Mouse (Mus musculus) thymus, adult 2 months (tissue): ENCODE data around the gene Smoc2. TPM values are rescaled to one million over a fixed set of nuclear protein-coding genes. Genes with fewer than 3 reads are reported as not detected.

ENCODE experiments used
- DNase-seq: peaks from one replicate; pipeline ENCODE4 v3.0.0; 2021
- H3K27ac ChIP-seq: fragments of 200-500 bp; 2 replicates; pipeline ENCODE4 v1.5.1; 2012; ENCODE audit warnings: low read length, control low read depth; ENCODE audit not compliant: control insufficient read depth, insufficient read depth
- H3K27me3 ChIP-seq: fragments of 200-500 bp; 2 replicates; pipeline ENCODE4 v1.6.1; 2012; ENCODE audit warnings: mild to moderate bottlenecking, low read length, moderate library complexity, mixed read lengths; ENCODE audit not compliant: control insufficient read depth, insufficient read depth
- H3K36me3 ChIP-seq: fragments of 200-500 bp; 2 replicates; pipeline ENCODE4 v1.6.1; 2012; ENCODE audit warnings: mild to moderate bottlenecking, low read length, moderate library complexity; ENCODE audit not compliant: control insufficient read depth, insufficient read depth
- H3K4me1 ChIP-seq: fragments of 200-500 bp; replicated peaks from 2 replicates; pipeline ENCODE4 v1.6.1; 2012; ENCODE audit warnings: low read length; ENCODE audit not compliant: control insufficient read depth, insufficient read depth
- H3K4me3 ChIP-seq: fragments of 200-500 bp; 2 replicates; pipeline ENCODE4 v1.5.1; 2012; ENCODE audit warnings: mild to moderate bottlenecking, low read length, control low read depth, moderate library complexity; ENCODE audit not compliant: control insufficient read depth, insufficient read depth
- CTCF ChIP-seq: fragments of 200-500 bp; IDR thresholded peaks from 2 replicates; pipeline ENCODE4 v1.5.1; 2012; ENCODE audit warnings: mild to moderate bottlenecking, control low read depth, low read length, moderate library complexity, borderline replicate concordance; ENCODE audit not compliant: control insufficient read depth, poor library complexity, insufficient read depth; ENCODE audit errors: extremely low read depth
- POLR2A ChIP-seq: fragments of 200-500 bp; IDR thresholded peaks from 2 replicates; pipeline ENCODE4 v1.6.1; 2012; ENCODE audit warnings: mild to moderate bottlenecking, low read length, control low read depth, moderate library complexity; ENCODE audit not compliant: control insufficient read depth, poor library complexity, insufficient read depth; ENCODE audit errors: extremely low read depth
- WGBS: fragments of 180-500 bp; shearing (Covaris S2); methylation state at CpG from one replicate; pipeline ENCODE4 v1.1.7; 2018; 5-methylcytosine and 5-hydroxymethylcytosine counted together
- polyA plus RNA-seq: library from polyadenylated mRNA; depleted of rRNA; stranded (reverse); fragments of >200 nt; gene quantifications from 2 replicates; pipeline ENCODE4 v1.2.3, GENCODE M21; 2012; rRNA removed

The Smoc2 gene
- 15.6 and 17.8 TPM in 2 replicates for polyA plus RNA-seq

DNA sequence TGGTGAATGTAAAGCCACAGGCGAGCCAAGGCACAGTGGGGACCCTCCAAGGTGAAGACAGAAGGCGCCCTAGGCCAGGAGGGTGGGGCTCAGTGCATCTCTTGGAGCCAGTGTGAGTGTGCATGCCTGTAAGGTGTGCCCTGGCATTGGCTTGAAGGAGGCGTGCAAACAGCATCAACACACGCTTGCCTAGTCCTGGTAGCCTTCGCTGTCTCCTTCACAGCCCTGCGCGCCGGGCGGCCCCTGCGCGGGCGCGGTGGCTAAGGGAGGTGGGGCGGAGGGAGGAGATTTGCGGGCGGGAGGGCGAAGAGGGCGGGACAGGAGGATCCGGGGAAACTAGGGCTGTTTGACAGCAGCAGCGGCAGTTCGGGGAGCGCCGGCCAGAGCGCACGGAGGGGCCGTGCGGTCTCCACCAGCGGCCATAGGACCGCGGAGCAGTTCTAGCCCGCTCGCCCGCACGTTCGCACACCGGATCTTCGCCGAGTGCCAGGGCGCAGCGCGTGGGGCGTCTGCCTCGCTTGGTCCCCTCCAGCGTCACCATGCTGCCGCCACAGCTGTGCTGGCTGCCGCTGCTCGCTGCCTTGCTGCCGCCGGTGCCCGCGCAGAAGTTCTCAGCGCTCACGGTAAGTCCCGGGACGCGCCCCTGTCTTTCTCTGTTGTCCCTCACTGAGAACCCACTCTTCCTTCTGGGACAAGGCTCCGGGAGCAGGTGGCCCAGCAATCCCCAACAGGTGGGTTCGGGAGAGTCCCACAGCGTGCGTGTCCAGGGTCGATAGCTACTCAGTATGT is at the start of gene Smoc2:
Gene Smoc2 (plus strand): TSS at position 330 of the 789 bp plus-strand sequence.
- Histone ChIP-seq H3K27me3 (no peaks in the 10 kb centered on the region), H3K4me1 (no peaks in the 10 kb centered on the region), H3K27ac (no peak within 1 kb of the TSS), H3K36me3 (no peaks in the 10 kb centered on the region), H3K4me3 (no peak within 1 kb of the TSS)
- 3% methylated on average over 61 of the region's 61 CpGs for WGBS
- TF ChIP-seq CTCF = no peak
- TF ChIP-seq POLR2A = no peak
- no peak for DNase-seq

GRCm38 (mm10) chr17:14230698-14231430 is 48.4 kb upstream of the Smoc2 start:
- no peak for DNase-seq
- H3K36me3 ChIP-seq = no peaks in the 10 kb centered on the region
- WGBS = 36% methylated on average over 13 of the region's 13 CpGs
- H3K27me3 ChIP-seq = no peaks in the 10 kb centered on the region
- no peaks in the 10 kb centered on the region for H3K4me1 ChIP-seq
- no peak overlapping the region for H3K4me3 ChIP-seq
- TF ChIP-seq POLR2A = no peak
- no peak for TF ChIP-seq CTCF
- no peak overlapping the region for H3K27ac ChIP-seq

GRCm38 (mm10) chr17:14232629-14233028 is 46.7 kb upstream of the Smoc2 start:
- H3K36me3 ChIP-seq = no peaks in the 10 kb centered on the region
- no peak overlapping the region for H3K4me3 ChIP-seq
- WGBS = 58% methylated on average over 3 of the region's 3 CpGs
- peak; percentile 40 for DNase-seq
- TF ChIP-seq POLR2A (no peak), CTCF (no peak)
- no peaks in the 10 kb centered on the region for H3K4me1 ChIP-seq
- no peaks in the 10 kb centered on the region for H3K27me3 ChIP-seq
- no peak overlapping the region for H3K27ac ChIP-seq

- Histone ChIP-seq H3K36me3 (no peaks in the 10 kb centered on the region), H3K27me3 (no peaks in the 10 kb centered on the region), H3K27ac (no peak overlapping the region), H3K4me3 (no peak overlapping the region), H3K4me1 (no peaks in the 10 kb centered on the region)
- no peak for DNase-seq
- TF ChIP-seq CTCF (no peak), POLR2A (no peak)
- WGBS = 26% methylated on average over 4 of the region's 4 CpGs
Measured at GRCm38 (mm10) chr17:14233658-14234057, 45.6 kb upstream of the Smoc2 start.

DNA sequence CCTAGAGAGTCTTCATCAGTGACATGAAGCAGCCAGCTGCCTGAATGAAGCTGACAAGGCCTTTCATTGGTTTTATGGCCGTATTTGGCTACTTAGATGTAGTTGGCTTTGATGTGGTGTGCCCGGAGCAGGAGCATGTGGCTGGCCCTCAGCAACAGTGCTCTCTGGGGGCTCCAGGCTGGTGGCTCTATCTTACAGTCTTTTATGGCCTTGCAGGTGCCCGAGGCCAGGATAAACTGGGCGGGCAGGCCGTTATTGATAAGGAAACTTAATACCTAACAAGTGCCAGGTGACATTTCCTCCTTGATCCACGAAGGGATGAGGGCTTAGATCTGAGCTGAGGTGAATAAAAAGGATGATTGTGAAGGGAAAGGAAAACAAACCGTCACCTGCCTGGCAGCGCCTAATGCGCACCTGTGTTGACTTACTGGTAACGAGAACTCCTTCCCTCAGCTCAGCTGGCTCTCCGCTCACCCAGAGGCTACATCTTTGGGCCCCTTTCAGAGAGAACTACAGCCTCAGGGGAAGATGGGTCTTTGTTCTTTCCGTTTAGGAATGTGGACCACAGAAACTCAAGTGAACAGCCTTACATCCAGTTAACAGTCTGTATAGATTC is 44.4 kb upstream of the Smoc2 start:
- Histone ChIP-seq H3K4me1 (no peaks in the 10 kb centered on the region), H3K4me3 (no peak overlapping the region), H3K36me3 (no peaks in the 10 kb centered on the region), H3K27ac (no peak overlapping the region), H3K27me3 (no peaks in the 10 kb centered on the region)
- WGBS = 65% methylated on average over 12 of the region's 12 CpGs
- no peak for DNase-seq
- no peak for TF ChIP-seq CTCF
- no peak for TF ChIP-seq POLR2A

- no peak for DNase-seq
- no peak overlapping the region for H3K27ac ChIP-seq
- H3K4me3 ChIP-seq = no peak overlapping the region
- WGBS = 69% methylated on average over 6 of the region's 6 CpGs
- no peaks in the 10 kb centered on the region for H3K4me1 ChIP-seq
- no peaks in the 10 kb centered on the region for H3K36me3 ChIP-seq
- no peak for TF ChIP-seq POLR2A
- TF ChIP-seq CTCF = no peak
- H3K27me3 ChIP-seq = no peaks in the 10 kb centered on the region
Measured at GRCm38 (mm10) chr17:14237134-14237533, 42.2 kb upstream of the Smoc2 start.
